Mouse (Mus musculus) stomach, embryonic 16.5 days (tissue): ENCODE data around the gene Fbxw8. TPM values are rescaled to one million over a fixed set of nuclear protein-coding genes. Genes with fewer than 3 reads are reported as not detected.

Experiments used
- ATAC-seq: fragments of 200-750 bp; cut with Nextera tagmentation; 2 replicates; pipeline ENCODE4 v1.8.0; 2017; ENCODE audit warnings: moderate number of reproducible peaks, moderate TSS enrichment; ENCODE audit not compliant: insufficient read depth, low FRiP score
- H3K27ac ChIP-seq: fragments of 300-500 bp; sonication (generic); 2 replicates; pipeline ENCODE4 v1.5.1; 2014; ENCODE audit warnings: low read length
- H3K27me3 ChIP-seq: fragments of 300-500 bp; sonication (generic); 2 replicates; pipeline ENCODE4 v1.6.1; 2014; ENCODE audit warnings: low read length, control low read depth, mixed read lengths; ENCODE audit not compliant: control insufficient read depth, insufficient read depth
- H3K36me3 ChIP-seq: fragments of 300-500 bp; sonication (generic); 2 replicates; pipeline ENCODE4 v1.6.1; 2014; ENCODE audit warnings: low read length; ENCODE audit not compliant: control insufficient read depth, insufficient read depth
- H3K4me1 ChIP-seq: fragments of 300-500 bp; sonication (generic); 2 replicates; pipeline ENCODE4 v1.6.1; 2014; ENCODE audit warnings: low read length, control low read depth, mixed read lengths; ENCODE audit not compliant: control insufficient read depth, insufficient read depth
- H3K4me2 ChIP-seq: fragments of 300-500 bp; sonication (generic); 2 replicates; pipeline ENCODE4 v1.6.1; 2014; ENCODE audit warnings: low read depth, low read length, mixed read lengths
- H3K4me3 ChIP-seq: fragments of 300-500 bp; sonication (generic); replicated peaks from 2 replicates; pipeline ENCODE4 v1.5.1; 2014; ENCODE audit warnings: mild to moderate bottlenecking, low read length
- H3K9ac ChIP-seq: fragments of 300-500 bp; sonication (generic); 2 replicates; pipeline ENCODE4 v1.6.1; 2014; ENCODE audit warnings: low read length
- H3K9me3 ChIP-seq: fragments of 300-500 bp; sonication (generic); replicated peaks from 2 replicates; pipeline ENCODE4 v1.6.1; 2016; ENCODE audit warnings: low read length, control low read depth; ENCODE audit not compliant: control insufficient read depth
- WGBS: fragments of 180-500 bp; shearing (Covaris S2); extraction: QIAGEN DNeasy Blood & Tissue Kit; methylation state at CpG from one replicate; pipeline ENCODE4 v1.1.7; 2014; 5-methylcytosine and 5-hydroxymethylcytosine counted together
- polyA plus RNA-seq: library from polyadenylated mRNA; unstranded; fragments of >200 nt; fragmentation: Nextera tagmentation; extraction: Ambion mirVana; gene quantifications from 2 replicates; pipeline ENCODE4 v1.2.1, GENCODE M21; 2015

Gene Fbxw8
- polyA plus RNA-seq, 1 experiment from 2014 or later: 16.5 TPM

- no peak for ATAC-seq
- peaks cover 5% of the 10 kb centered on the region; the same call in 1 of the 2 replicates for H3K4me1 ChIP-seq
- no peak overlapping the region for H3K27ac ChIP-seq
- H3K9me3 ChIP-seq: peaks cover 6% of the 10 kb centered on the region
- peaks cover 26% of the 10 kb centered on the region for H3K27me3 ChIP-seq
- H3K4me3 ChIP-seq: no peak overlapping the region
- WGBS: 52% methylated on average over 7 of the region's 7 CpGs
- H3K9ac ChIP-seq: no peak overlapping the region
- H3K4me2 ChIP-seq: no peak overlapping the region
- H3K36me3 ChIP-seq: no peaks in the 10 kb centered on the region
Observed at GRCm38 (mm10) chr5:118177640-118178039, 22.4 kb upstream of the Fbxw8 start.

GRCm38 (mm10) chr5:118175137-118175536 is 19.9 kb upstream of the Fbxw8 start:
- Histone ChIP-seq H3K4me3 (no peak overlapping the region), H3K9ac (no peak overlapping the region), H3K27me3 (peaks cover 46% of the 10 kb centered on the region), H3K4me2 (no peak overlapping the region), H3K36me3 (no peaks in the 10 kb centered on the region), H3K9me3 (peaks cover 6% of the 10 kb centered on the region), H3K4me1 (peaks cover 17% of the 10 kb centered on the region; the same call in 1 of the 2 replicates), H3K27ac (no peak overlapping the region)
- ATAC-seq: no peak
- WGBS: 18% methylated on average over 2 of the region's 2 CpGs

GRCm38 (mm10) chr5:118174310-118175009 is 19.2 kb upstream of the Fbxw8 start:
- Histone ChIP-seq H3K27ac (no peak overlapping the region), H3K36me3 (no peaks in the 10 kb centered on the region), H3K4me2 (peak overlapping the region; percentile 41), H3K4me1 (peaks cover 23% of the 10 kb centered on the region; the same call in 1 of the 2 replicates), H3K9me3 (peaks cover 6% of the 10 kb centered on the region), H3K27me3 (peaks cover 52% of the 10 kb centered on the region), H3K4me3 (peak overlapping the region; percentile 23), H3K9ac (peak overlapping the region; percentile 43; the same call in 1 of the 2 replicates)
- under 1% methylated on average over 22 of the region's 22 CpGs for WGBS
- no peak for ATAC-seq

GRCm38 (mm10) chr5:118172078-118172723 is 16.9 kb upstream of the Fbxw8 start:
- WGBS: 1% methylated on average over 27 of the region's 27 CpGs
- Histone ChIP-seq H3K9me3 (peaks cover 6% of the 10 kb centered on the region), H3K9ac (peak overlapping the region; percentile 28), H3K27me3 (peaks cover 72% of the 10 kb centered on the region), H3K4me3 (peak overlapping the region; percentile 48), H3K36me3 (no peaks in the 10 kb centered on the region), H3K27ac (no peak overlapping the region), H3K4me1 (peaks cover 23% of the 10 kb centered on the region; the same call in 1 of the 2 replicates), H3K4me2 (peak overlapping the region; percentile 64)
- no peak for ATAC-seq

GRCm38 (mm10) chr5:118171665-118172064 is 16.4 kb upstream of the Fbxw8 start:
- H3K9ac ChIP-seq: peak overlapping the region; percentile 43; the same call in 1 of the 2 replicates
- under 1% methylated on average over 36 of the region's 36 CpGs for WGBS
- H3K27ac ChIP-seq: no peak overlapping the region
- H3K9me3 ChIP-seq: peaks cover 6% of the 10 kb centered on the region
- peak overlapping the region; percentile 48 for H3K4me3 ChIP-seq
- peaks cover 72% of the 10 kb centered on the region for H3K27me3 ChIP-seq
- no peaks in the 10 kb centered on the region for H3K36me3 ChIP-seq
- no peak for ATAC-seq
- peaks cover 23% of the 10 kb centered on the region; the same call in 1 of the 2 replicates for H3K4me1 ChIP-seq
- H3K4me2 ChIP-seq: peak overlapping the region; percentile 64

- Histone ChIP-seq H3K27ac (no peak overlapping the region), H3K27me3 (peaks cover 77% of the 10 kb centered on the region), H3K9ac (peak overlapping the region; percentile 43; the same call in 1 of the 2 replicates), H3K4me1 (peaks cover 23% of the 10 kb centered on the region; the same call in 1 of the 2 replicates), H3K36me3 (no peaks in the 10 kb centered on the region), H3K4me3 (peak overlapping the region; percentile 48; the same call in 1 of the 2 replicates), H3K4me2 (peak overlapping the region; percentile 64; the same call in 1 of the 2 replicates), H3K9me3 (peaks cover 6% of the 10 kb centered on the region)
- no peak for ATAC-seq
- WGBS: under 1% methylated on average over 25 of the region's 25 CpGs
Observed at GRCm38 (mm10) chr5:118170888-118171529, 15.7 kb upstream of the Fbxw8 start.

- H3K9me3 ChIP-seq: no peaks in the 10 kb centered on the region
- ATAC-seq: no peak
- WGBS: under 1% methylated on average over 112 of the region's 117 CpGs
- peak overlapping the region; percentile 97 for H3K4me2 ChIP-seq
- H3K4me3 ChIP-seq: peak overlapping the region; percentile 52
- H3K27me3 ChIP-seq: peaks cover 69% of the 10 kb centered on the region
- peak overlapping the region; percentile 60 for H3K9ac ChIP-seq
- H3K36me3 ChIP-seq: no peaks in the 10 kb centered on the region
- no peak overlapping the region for H3K27ac ChIP-seq
- H3K4me1 ChIP-seq: peaks cover 20% of the 10 kb centered on the region; the same call in 1 of the 2 replicates
Observed at GRCm38 (mm10) chr5:118169222-118170221, 14.3 kb upstream of the Fbxw8 start.

GRCm38 (mm10) chr5:118167561-118167995 is 12.3 kb upstream of the Fbxw8 start:
- Histone ChIP-seq H3K27ac (no peak overlapping the region), H3K36me3 (no peaks in the 10 kb centered on the region), H3K9ac (no peak overlapping the region), H3K4me1 (peaks cover 17% of the 10 kb centered on the region; the same call in 1 of the 2 replicates), H3K9me3 (no peaks in the 10 kb centered on the region), H3K4me2 (no peak overlapping the region), H3K4me3 (no peak overlapping the region), H3K27me3 (peaks cover 52% of the 10 kb centered on the region)
- WGBS: 69% methylated on average over 8 of the region's 8 CpGs
- ATAC-seq: no peak
